ENCODE assay signal across 24 mouse cellular contexts in the genomic region with DNA sequence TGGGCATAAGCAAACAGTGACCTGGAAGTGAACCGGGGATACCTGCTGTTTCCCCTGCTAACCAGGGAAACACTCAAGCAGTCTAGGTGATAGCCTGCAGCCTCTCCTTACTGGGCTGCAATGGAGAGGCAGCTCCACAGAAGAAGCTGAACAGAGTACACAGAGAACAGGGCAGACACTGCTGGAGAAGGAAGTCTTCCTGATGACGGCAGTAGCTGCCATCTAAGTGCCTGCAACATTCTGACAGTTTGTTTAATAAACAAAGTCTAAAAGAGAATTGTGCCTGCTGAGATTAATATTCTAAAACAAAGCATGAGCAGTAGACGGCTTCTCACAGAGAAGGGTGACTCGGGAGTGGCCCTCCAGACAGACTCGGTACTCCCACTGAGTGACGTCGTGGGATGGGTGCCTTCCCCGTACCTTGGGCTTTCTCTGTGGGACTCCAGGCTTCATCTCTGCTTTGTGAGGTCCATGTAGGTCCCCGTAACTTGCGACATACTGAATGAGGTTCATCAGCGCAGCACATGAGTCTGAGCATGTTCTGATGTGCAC. TPM values are rescaled to one million over a fixed set of nuclear protein-coding genes. Genes with fewer than 3 reads are reported as not detected.
"Had no signal": no experiment of that assay in that cellular context is flagged by ENCODE, and none has a peak within 500 bp of the region (broad histone marks: within the 10 kb centered on the region; RNA-seq: fewer than 3 reads in every experiment).

No protein-coding gene starts in this region.

- H3K4me1 ChIP-seq: liver, embryonic 12.5 days; liver, embryonic 15.5 days; midbrain, embryonic 10.5 days; midbrain, embryonic 13.5 days; neural tube, embryonic 13.5 days had no signal

- DNase-seq: kidney, adult 18-20 months; kidney, postnatal 25 days; layer of hippocampus, postnatal 36 days; thymus, postnatal 36 days had no signal

- H3K27me3 ChIP-seq: liver, embryonic 12.5 days; liver, embryonic 15.5 days; megakaryocyte, embryonic 14.5 days; midbrain, embryonic 13.5 days; neural tube, embryonic 13.5 days had no signal

- ATAC-seq: hindbrain, postnatal 0 days; inflammation-experienced regulatory T-cells, adult 6 months; intestine, embryonic 16.5 days; liver, embryonic 12.5 days; midbrain, embryonic 13.5 days; midbrain, embryonic 16.5 days had no signal

- H3K4me3 ChIP-seq: left cerebral cortex, adult 2 months; liver, embryonic 12.5 days; liver, embryonic 15.5 days; megakaryocyte, embryonic 14.5 days; midbrain, embryonic 10.5 days; midbrain, embryonic 13.5 days; myocyte; neural tube, embryonic 13.5 days had no signal

- H3K27ac ChIP-seq: hindbrain, postnatal 0 days; kidney, postnatal 0 days; left cerebral cortex, adult 2 months; liver, embryonic 12.5 days; liver, embryonic 15.5 days; midbrain, embryonic 10.5 days; midbrain, embryonic 13.5 days; neural tube, embryonic 13.5 days had no signal

- H3K9ac ChIP-seq: liver, embryonic 12.5 days; liver, embryonic 15.5 days; midbrain, embryonic 13.5 days; neural tube, embryonic 13.5 days had no signal

- H3K4me2 ChIP-seq: liver, embryonic 12.5 days; liver, embryonic 15.5 days; midbrain, embryonic 13.5 days; neural tube, embryonic 13.5 days had no signal

- H3K9me3 ChIP-seq: liver, embryonic 12.5 days; liver, embryonic 15.5 days; megakaryocyte, embryonic 14.5 days; midbrain, embryonic 10.5 days; midbrain, embryonic 13.5 days; neural tube, embryonic 13.5 days had no signal

RNA-seq across cellular contexts. Expression of gene Bdkrb1, which starts 40.0 kb away (rescaled TPM):
- total RNA-seq: layer of hippocampus, postnatal 10 days; layer of hippocampus, postnatal 36 days; left cerebral cortex, adult 2 months; left cerebral cortex, postnatal 10 days; left cerebral cortex, postnatal 36 days; monocyte, adult 5-6 weeks; neutrophil, adult 5-6 weeks had no signal
- polyA plus RNA-seq: hindbrain, postnatal 0 days; kidney, embryonic 14.5 days; limb, embryonic 11.5 days; liver, embryonic 12.5 days; liver, embryonic 15.5 days; midbrain, embryonic 10.5 days; neural tube, embryonic 13.5 days had no signal
